Mouse (Mus musculus) cerebellum, postnatal 14 days (tissue): ENCODE data around the gene Tubb2a.

ENCODE experiments used
- DNase-seq, 2 experiments: peaks; one replicate each; pipeline ENCODE4 v3.0.0; 2021; ENCODE audit warnings: mixed read lengths in 2 of 2

Tubb2a gene

GRCm38 (mm10) chr13:34047526-34047925 lies 30.3 kb downstream of the Tubb2a start:
- DNase-seq = no peak

- DNase-seq = peak; percentile 91 to 97
Measured at GRCm38 (mm10) chr13:34046421-34047012, 31.3 kb downstream of the Tubb2a start.

- DNase-seq = no peak
Measured at GRCm38 (mm10) chr13:34045511-34046249, 32.1 kb downstream of the Tubb2a start.

GRCm38 (mm10) chr13:34043716-34044393 lies 34.0 kb downstream of the Tubb2a start:
- no peak for DNase-seq

GRCm38 (mm10) chr13:34040091-34040490 lies 37.7 kb downstream of the Tubb2a start:
- no peak for DNase-seq

- no peak for DNase-seq
Measured at GRCm38 (mm10) chr13:34038901-34039341, 38.9 kb downstream of the Tubb2a start.

- DNase-seq = peak in 1 of 2 experiments; percentile 48
Measured at GRCm38 (mm10) chr13:34038056-34038432, 39.8 kb downstream of the Tubb2a start.

GRCm38 (mm10) chr13:34037172-34038055 lies 40.4 kb downstream of the Tubb2a start, which contains the start of gene Bphl:
Gene Bphl (plus strand): TSS chr13:34037597.
- peak; percentile 95 to 96 for DNase-seq

GRCm38 (mm10) chr13:34036726-34037125 lies 41.1 kb downstream of the Tubb2a start:
- no peak for DNase-seq

- no peak for DNase-seq
Measured at GRCm38 (mm10) chr13:34035424-34035823, 42.4 kb downstream of the Tubb2a start.

GRCm38 (mm10) chr13:34032041-34032440 lies 45.8 kb downstream of the Tubb2a start:
- DNase-seq = no peak
